Mouse (Mus musculus): ENCODE results near the gene D130043K22Rik.

Gene D130043K22Rik

GRCm38 (mm10) chr13:24844983-24845955, at the start of gene D130043K22Rik:
D130043K22Rik (plus strand) TSS chr13:24845135.
- DNase-seq (ENCODE audit: low spot score in 2 of 2): peak; percentile 55 to 66

DNA sequence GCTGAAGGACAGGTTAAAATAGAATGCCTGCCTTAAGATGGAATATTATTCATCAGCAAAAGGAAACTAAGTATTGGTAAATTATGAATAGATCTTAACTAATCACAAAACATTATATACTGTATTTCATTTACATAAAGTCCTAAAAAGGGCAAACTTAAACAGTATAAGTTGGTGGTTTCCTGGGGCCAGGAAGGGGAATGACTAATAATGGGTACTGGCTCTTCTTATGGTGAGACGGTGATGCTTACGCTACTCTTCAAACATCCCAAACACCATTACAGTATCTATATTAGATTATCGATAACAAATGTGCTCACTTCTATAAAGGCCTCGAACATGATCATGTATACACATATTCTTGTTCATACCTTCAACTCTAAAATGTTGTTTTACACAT, 46.2 kb upstream of the D130043K22Rik start:
- DNase-seq (ENCODE audit: low spot score in 2 of 2): no peak

DNA sequence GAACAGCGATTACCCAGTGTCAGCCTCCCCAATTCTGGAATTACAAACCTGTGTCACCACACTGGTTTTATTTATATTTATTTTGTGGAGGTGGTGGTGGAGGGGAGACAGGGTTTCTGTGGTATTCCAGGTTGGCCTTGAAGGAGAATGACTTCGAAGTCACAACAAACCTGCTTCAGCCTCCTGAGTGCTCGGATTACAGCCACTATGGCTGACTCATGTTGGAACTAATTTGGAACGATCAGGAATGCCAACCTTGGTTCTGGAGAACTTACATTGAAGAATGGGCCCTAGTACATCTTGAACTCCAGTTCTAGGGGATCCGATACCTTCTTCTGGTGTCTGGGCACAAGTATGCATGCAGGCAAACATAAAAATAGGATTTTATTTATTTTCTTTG, 45.6 kb upstream of the D130043K22Rik start:
- no peak for DNase-seq (ENCODE audit: low spot score in 2 of 2)

GRCm38 (mm10) chr13:24799925-24800673, 44.8 kb upstream of the D130043K22Rik start:
- peak; percentile 31 to 36 for DNase-seq (ENCODE audit: low spot score in 2 of 2)

DNA sequence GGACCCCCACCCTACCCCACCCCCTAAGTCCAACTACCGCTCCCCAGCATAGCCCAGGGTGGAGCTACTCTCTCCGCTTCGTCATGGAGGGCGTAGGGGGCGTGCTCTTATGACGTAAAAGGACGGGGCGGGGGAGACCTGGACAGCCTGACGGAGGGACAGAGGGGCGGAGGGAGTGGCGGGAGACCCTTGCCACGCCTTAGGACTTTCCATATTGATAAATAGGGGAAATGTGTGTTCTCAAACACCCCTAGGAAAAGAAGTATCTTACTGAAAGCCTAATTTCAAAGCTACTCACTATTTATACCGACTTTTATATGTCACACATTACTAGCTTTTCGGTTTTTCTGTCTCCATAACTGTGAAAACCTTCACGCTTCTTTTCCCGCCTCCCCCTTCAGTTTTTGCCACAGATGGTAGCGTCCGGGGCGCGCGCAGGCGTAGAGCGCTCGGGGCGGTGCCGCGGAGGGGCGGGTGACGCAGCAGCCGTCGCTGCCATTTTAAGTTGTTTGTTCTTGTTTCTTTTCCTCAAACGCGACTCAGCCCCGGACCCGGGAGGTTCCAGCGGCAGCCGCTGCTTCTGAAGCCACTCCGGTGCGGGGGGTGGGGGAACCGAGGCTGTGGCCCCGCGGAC, 44.1 kb upstream of the D130043K22Rik start:
- DNase-seq (ENCODE audit: low spot score in 2 of 2): peak; percentile 81 to 88

GRCm38 (mm10) chr13:24801308-24801921, 43.5 kb upstream of the D130043K22Rik start, which contains the start of gene BC005537:
BC005537 (plus strand) TSS chr13:24801657.
- DNase-seq (ENCODE audit: low spot score in 2 of 2): no peak

DNA sequence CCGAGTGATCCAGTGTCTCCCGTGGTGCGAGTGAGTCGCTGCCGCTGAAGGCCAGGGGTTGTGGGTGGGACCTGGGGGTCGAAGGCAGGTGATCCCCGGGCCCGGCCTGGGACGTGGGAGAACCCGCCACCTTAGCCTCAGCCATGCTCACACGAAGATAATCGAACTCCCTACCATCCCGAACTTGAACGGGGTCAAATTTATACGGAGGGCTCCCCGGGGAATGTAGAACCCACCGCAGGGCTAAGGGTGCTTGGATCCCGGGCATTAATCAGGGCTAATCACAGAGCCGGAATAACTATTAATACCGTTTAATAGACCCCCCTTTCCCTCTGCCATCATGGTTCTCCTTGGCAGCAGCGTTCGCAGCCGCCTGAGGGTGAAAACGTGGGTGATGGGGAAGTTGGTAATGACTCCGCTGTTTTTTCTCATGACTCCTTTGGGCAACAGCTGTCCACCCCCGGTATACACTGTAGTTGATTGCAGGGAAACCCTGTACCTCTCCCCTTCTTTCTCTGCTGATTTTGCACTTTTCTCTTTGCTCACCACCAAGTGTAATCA, 42.7 kb upstream of the D130043K22Rik start:
- DNase-seq (ENCODE audit: low spot score in 2 of 2): peak in 1 of 2 experiments; percentile 14

- DNase-seq (ENCODE audit: low spot score in 2 of 2): no peak
These were observed 41.7 kb upstream of the D130043K22Rik start for GRCm38 (mm10) chr13:24803196-24803595.

DNA sequence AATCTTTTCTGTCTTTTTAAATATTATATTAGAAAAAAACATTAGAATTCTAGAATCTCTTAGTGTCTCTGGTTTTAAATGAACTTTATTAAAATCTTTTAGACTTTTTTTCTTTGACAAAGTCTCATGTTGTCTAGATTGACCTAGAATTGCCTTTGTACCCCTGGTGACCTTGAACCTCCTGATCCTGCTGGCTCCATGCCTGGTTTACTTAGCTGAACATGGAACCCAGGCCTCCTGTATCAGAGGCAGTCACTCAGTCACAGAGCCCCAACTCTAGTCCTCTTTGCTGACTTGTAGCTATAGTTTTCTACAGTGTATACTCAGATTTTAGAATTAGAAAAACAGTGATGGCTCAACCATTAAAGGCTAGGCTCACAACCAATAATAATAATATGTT, 38.9 kb upstream of the D130043K22Rik start:
- no peak for DNase-seq (ENCODE audit: low spot score in 2 of 2)

- DNase-seq (ENCODE audit: low spot score in 2 of 2): no peak
These were observed 32.4 kb upstream of the D130043K22Rik start for GRCm38 (mm10) chr13:24812521-24812920.

- DNase-seq (ENCODE audit: low spot score in 2 of 2): no peak
These were observed 30.3 kb upstream of the D130043K22Rik start for GRCm38 (mm10) chr13:24814616-24815015.

DNA sequence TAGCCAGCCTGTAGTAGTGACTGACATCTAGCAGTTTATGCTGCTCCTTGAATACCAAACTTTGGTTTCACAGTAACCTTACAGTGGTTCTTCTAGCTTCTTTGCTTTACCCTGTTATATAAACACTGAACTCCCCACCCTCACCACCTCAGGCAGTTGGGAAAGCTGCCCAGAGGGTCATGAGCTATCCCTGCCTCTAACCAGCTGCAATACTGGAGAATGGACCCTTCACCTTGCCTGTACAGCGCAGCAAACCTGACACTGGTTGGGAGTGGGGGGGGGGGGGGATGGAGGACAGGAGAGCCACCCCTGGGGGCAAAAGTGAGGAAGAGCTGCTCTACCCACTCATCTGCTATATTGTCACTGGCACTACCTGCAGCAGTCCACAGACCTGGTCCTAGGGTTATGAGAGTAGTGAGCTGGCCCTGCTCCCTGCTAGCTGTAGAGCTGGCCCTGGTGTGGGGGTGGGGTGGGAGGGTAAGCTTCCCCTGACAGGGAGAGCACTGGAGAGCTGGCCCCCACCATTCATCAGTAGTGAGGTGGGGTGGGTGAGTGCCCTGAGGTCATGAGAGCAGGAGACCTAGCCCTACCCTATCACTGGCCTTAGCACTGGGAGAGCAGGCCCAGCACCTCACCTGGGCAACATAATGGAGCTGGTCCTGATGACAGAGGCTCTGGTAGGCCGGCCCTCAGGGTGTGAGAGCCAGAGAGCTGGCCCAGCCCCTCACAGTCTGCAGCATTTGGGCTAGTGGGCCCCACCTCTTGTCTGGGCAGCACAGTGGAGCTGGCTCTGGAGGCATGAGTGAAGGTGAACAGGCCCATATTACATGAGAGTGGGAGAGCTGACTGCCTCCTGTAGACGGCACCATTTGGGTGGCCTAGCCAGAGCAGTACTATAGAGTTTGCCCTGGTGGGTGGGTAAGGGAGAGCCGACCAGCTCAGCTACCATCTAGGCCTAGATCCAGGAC, 28.5 kb upstream of the D130043K22Rik start:
- no peak for DNase-seq (ENCODE audit: low spot score in 2 of 2)

DNA sequence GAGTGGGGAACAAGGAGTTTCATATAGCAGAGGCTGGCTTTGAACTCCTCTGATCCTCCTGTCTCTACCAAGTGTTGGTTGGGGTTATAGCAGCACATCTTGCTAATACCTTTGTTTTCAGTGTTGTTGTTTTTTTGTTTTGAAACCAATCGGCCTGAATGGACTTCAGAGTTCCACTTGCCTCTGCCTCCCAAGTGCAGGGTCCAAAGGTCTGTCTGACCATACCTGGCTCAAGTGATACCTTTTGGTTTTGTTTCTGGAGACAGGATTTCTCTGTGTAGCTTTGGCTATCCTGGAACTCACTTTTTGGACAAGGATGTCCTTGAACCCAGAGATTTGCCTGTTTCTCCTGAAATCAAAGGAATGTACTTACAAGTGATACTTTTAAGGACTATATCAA, 25.0 kb upstream of the D130043K22Rik start:
- DNase-seq (ENCODE audit: low spot score in 2 of 2): no peak

- DNase-seq (ENCODE audit: low spot score in 2 of 2): no peak
These were observed 22.1 kb upstream of the D130043K22Rik start for GRCm38 (mm10) chr13:24822663-24823343.

DNA sequence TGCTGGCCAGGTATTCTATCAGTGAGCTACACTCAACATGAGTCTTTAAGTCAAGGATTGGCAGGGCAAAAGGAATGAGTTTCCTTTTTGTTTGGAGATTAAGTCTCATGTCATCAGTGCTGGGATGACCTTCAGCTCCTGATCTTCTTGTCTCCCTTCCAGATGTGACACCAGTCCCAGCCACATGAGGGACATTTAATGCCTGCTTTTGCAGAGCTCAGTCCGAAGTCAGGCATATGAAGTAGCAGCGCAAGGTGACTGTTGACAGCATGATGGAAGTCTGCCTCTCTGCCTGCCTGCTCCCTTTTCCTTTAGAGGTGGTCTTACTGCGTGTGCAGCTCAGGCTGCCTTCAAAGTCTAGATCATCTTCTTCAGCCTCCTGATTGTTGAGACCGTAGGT, 20.3 kb upstream of the D130043K22Rik start:
- peak in 1 of 2 experiments; percentile 3 for DNase-seq (ENCODE audit: low spot score in 2 of 2)

GRCm38 (mm10) chr13:24825587-24825986, 19.3 kb upstream of the D130043K22Rik start:
- no peak for DNase-seq (ENCODE audit: low spot score in 2 of 2)

DNA sequence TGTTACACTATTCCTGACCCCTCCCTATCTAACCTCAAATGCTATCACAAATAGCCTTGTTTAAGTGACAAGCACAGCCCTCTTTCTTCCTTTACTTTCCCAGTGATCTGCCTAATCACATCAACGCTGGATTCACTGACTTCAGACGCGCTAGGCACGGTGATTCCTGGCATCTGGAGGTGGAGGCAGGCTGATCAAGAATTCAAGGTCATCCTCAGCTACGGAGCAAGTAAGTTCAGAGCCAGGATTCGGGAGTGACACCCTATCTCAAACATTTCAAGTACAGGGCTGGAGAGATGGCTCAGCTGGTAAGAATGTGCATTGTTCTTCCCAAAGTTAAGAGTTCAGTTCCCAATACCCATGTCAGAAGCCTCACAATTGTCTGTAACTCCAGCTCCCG, 18.8 kb upstream of the D130043K22Rik start:
- DNase-seq (ENCODE audit: low spot score in 2 of 2): no peak

- DNase-seq (ENCODE audit: low spot score in 2 of 2): no peak
These were observed 14.1 kb upstream of the D130043K22Rik start for GRCm38 (mm10) chr13:24830756-24831352.
